Mouse (Mus musculus): ENCODE measurements around the gene Grm3.
A peak's percentile ranks its signal among the peaks of the same experiment; 100 is the strongest.

Gene Grm3

DNA sequence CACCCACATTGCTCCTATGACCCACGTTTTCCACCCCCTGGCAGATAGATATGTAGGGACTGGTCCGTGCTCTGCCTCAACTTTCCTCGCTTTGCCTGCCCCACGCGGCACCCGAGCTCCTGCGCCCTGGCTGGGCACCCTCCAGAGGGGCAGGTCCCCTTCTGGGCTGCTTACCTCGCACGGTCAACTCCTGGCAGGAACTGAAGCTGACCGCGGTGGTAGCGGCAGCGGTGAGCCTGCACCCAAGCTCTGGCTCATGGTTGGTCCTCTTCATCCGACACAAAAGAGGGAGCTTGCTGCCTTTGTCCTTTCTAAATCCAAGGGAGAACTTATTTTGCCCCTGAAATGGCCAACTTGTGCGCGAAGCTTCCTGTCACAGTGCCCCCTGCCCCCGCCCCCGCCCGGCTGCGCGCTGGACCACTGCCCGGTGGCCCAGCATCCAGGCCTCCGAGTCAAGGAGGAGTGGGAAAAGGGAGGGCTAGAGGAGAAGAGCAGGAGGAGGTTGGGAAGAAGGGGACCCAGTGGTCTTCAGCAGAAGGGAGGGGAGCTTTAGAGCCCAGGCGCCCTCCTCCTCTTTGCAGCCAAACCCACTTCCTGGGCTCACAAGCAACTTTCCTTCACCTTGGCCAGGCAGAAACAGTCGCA is at the start of gene Grm3:
Gene Grm3, minus strand, starts transcription at position 215 of the 645 bp plus-strand sequence.
- DNase-seq (ENCODE audit: low read depth, low spot score) = no peak

DNA sequence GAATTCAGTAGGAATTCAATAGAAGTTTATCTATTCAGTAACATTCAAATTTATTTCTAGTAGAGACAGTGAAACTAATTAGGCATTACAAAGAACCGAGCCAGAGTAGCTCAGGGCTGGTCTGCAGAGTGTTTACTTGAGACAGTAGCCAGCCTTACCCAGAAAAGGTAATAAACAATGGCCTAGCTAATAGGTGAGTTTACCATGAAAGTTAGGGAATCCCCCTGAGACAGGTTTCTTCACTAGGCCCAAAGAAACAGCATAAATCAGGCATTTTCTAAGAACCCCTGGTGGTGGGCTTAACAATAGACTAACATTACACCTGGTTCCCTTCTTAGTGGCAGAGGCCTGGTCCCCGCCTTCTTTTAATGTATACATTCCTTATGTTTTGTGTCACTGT is 30.8 kb upstream of the Grm3 start:
- DNase-seq (ENCODE audit: low read depth, low spot score) = no peak

DNA sequence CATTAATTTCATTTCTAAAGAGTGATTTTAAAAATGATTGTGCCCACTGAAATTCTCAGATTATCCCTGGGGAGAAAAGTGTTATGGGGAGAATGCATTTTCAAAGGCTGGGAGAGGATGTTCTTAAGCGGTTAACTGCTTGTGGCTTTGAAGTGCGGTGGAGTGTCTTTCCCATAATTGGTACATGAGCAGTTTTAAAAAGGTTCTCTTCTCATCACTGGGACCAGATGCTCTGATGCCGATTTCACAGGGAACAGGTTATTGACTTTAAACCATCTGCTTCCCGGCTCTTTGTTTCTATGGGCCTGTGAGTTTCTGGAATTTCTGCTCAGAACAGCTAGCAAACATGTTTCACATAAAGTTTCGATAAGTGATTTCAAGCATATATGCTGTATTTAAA is 23.2 kb upstream of the Grm3 start:
- DNase-seq (ENCODE audit: low read depth, low spot score) = peak; percentile 34

DNA sequence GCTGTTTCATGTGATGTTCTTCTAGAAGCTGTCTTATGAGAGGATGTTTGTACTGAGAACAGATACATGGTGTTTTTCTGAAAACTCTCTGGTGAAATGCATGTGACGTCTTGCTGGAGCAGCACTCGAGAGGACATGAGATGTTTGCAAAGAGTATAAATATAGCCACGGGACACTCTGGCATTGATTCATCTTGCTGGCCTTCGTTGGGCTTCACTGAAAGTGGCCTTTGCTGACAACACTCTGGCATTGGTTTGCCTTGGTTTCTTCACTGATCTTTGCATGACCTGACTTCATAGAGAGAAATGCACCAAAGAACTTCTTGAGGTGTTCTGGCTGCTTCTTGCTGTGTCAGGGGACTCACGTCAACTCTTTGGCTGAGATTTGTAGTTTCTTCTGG is 19.1 kb upstream of the Grm3 start:
- no peak for DNase-seq (ENCODE audit: low read depth, low spot score)

GRCm38 (mm10) chr5:9725601-9726268 is 765 bp upstream of the Grm3 start:
- DNase-seq (ENCODE audit: low read depth, low spot score) = peak; percentile 95

- DNase-seq (ENCODE audit: low read depth, low spot score) = no peak
Observed at GRCm38 (mm10) chr5:9724287-9724955, 549 bp downstream of the Grm3 start.

- no peak for DNase-seq (ENCODE audit: low read depth, low spot score)
Observed at GRCm38 (mm10) chr5:9721136-9721535, 3.8 kb downstream of the Grm3 start.

DNA sequence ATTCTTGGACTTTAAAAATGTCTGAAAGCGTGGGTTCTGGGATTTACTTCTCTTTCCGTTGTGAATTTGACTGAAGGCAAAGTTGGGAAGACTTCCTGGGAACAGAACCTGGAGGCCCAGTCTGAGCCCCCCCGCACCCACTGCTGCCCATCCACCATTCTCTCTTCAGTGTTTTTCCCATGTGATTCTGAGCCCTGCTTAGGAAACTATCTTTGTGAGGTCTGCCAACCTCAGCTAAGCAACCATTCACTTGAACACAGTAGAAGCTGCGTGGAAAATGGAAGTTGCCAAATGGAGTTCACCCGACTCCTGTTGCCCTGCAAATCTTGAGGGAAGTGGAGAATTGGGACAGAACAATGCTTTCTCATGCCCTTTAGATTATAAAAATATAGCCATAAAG is 8.7 kb downstream of the Grm3 start:
- DNase-seq (ENCODE audit: low read depth, low spot score) = no peak

GRCm38 (mm10) chr5:9707096-9707495 is 17.9 kb downstream of the Grm3 start:
- DNase-seq (ENCODE audit: low read depth, low spot score) = no peak

- DNase-seq (ENCODE audit: low read depth, low spot score) = no peak
Observed at GRCm38 (mm10) chr5:9703385-9704009, 21.5 kb downstream of the Grm3 start.

- DNase-seq (ENCODE audit: low read depth, low spot score) = no peak
Observed at GRCm38 (mm10) chr5:9702656-9703384, 22.1 kb downstream of the Grm3 start.

- DNase-seq (ENCODE audit: low read depth, low spot score) = no peak
Observed at GRCm38 (mm10) chr5:9692333-9692732, 32.6 kb downstream of the Grm3 start.

GRCm38 (mm10) chr5:9690599-9691242 is 34.2 kb downstream of the Grm3 start:
- DNase-seq (ENCODE audit: low read depth, low spot score) = no peak

- DNase-seq (ENCODE audit: low read depth, low spot score) = no peak
Observed at GRCm38 (mm10) chr5:9690192-9690591, 34.8 kb downstream of the Grm3 start.

- DNase-seq (ENCODE audit: low read depth, low spot score) = no peak
Observed at GRCm38 (mm10) chr5:9683204-9683603, 41.8 kb downstream of the Grm3 start.

- peak; percentile 58 for DNase-seq (ENCODE audit: low read depth, low spot score)
Observed at GRCm38 (mm10) chr5:9669002-9669401, 56.0 kb downstream of the Grm3 start.

DNA sequence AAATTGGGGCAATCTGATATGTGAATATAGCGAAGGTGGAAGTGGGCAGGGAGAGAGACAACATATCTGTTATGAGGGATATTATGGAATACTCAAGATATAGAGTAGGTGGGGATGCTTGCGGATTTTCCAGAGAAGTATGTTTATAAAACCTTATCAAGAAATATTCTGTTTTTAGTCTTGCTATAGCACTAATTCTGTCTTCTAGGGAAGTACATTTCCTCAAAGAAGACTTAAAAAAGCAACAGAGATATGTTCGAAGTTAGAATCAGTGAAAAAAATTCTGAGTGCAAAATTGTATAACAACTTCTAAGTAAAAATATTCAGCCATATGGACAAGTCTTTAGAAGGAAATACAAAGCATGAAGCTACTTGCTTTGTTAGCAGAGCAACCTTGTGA is 61.6 kb downstream of the Grm3 start:
- DNase-seq (ENCODE audit: low read depth, low spot score) = peak; percentile 65

GRCm38 (mm10) chr5:9661870-9662589 is 62.9 kb downstream of the Grm3 start:
- peak; percentile 64 for DNase-seq (ENCODE audit: low read depth, low spot score)

- no peak for DNase-seq (ENCODE audit: low read depth, low spot score)
Observed at GRCm38 (mm10) chr5:9638612-9639011, 86.4 kb downstream of the Grm3 start.

- DNase-seq (ENCODE audit: low read depth, low spot score) = no peak
Observed at GRCm38 (mm10) chr5:9627220-9627619, 97.8 kb downstream of the Grm3 start.

GRCm38 (mm10) chr5:9624396-9624795 is 100.6 kb downstream of the Grm3 start:
- no peak for DNase-seq (ENCODE audit: low read depth, low spot score)
